Mouse (Mus musculus): ENCODE measurements around the gene BC016579.

The BC016579 gene

GRCm38 (mm10) chr16:45653934-45654332 lies at the start of gene BC016579:
Gene BC016579 (minus strand): TSS chr16:45654068.
- DNase-seq (ENCODE audit: low spot score): no peak

- DNase-seq (ENCODE audit: low spot score): no peak
Measured at GRCm38 (mm10) chr16:45699301-45699700, 45.4 kb upstream of the BC016579 start.

- no peak for DNase-seq (ENCODE audit: low spot score)
Measured at GRCm38 (mm10) chr16:45697996-45698395, 44.1 kb upstream of the BC016579 start.

- DNase-seq (ENCODE audit: low spot score): no peak
Measured at GRCm38 (mm10) chr16:45695445-45696160, 41.7 kb upstream of the BC016579 start.

- no peak for DNase-seq (ENCODE audit: low spot score)
Measured at GRCm38 (mm10) chr16:45693558-45693957, 39.7 kb upstream of the BC016579 start, which contains the start of gene Tmprss7. Gene Tmprss7 (minus strand): TSS chr16:45693658.

- no peak for DNase-seq (ENCODE audit: low spot score)
Measured at GRCm38 (mm10) chr16:45692851-45693250, 39.0 kb upstream of the BC016579 start.

GRCm38 (mm10) chr16:45690178-45690577 lies 36.3 kb upstream of the BC016579 start:
- DNase-seq (ENCODE audit: low spot score): no peak

GRCm38 (mm10) chr16:45686833-45687232 lies 33.0 kb upstream of the BC016579 start:
- no peak for DNase-seq (ENCODE audit: low spot score)

GRCm38 (mm10) chr16:45685295-45685694 lies 31.4 kb upstream of the BC016579 start:
- DNase-seq (ENCODE audit: low spot score): no peak

GRCm38 (mm10) chr16:45684815-45685214 lies 30.9 kb upstream of the BC016579 start:
- DNase-seq (ENCODE audit: low spot score): peak; percentile 59

GRCm38 (mm10) chr16:45676462-45676861 lies 22.6 kb upstream of the BC016579 start:
- no peak for DNase-seq (ENCODE audit: low spot score)

- no peak for DNase-seq (ENCODE audit: low spot score)
Measured at GRCm38 (mm10) chr16:45670005-45670404, 16.1 kb upstream of the BC016579 start.

- DNase-seq (ENCODE audit: low spot score): no peak
Measured at GRCm38 (mm10) chr16:45668178-45668577, 14.3 kb upstream of the BC016579 start.

- no peak for DNase-seq (ENCODE audit: low spot score)
Measured at GRCm38 (mm10) chr16:45666136-45666535, 12.3 kb upstream of the BC016579 start.

- no peak for DNase-seq (ENCODE audit: low spot score)
Measured at GRCm38 (mm10) chr16:45662381-45662780, 8.5 kb upstream of the BC016579 start.

GRCm38 (mm10) chr16:45659596-45659995 lies 5.7 kb upstream of the BC016579 start:
- DNase-seq (ENCODE audit: low spot score): no peak

- no peak for DNase-seq (ENCODE audit: low spot score)
Measured at GRCm38 (mm10) chr16:45658248-45658647, 4.4 kb upstream of the BC016579 start.

GRCm38 (mm10) chr16:45657574-45658159 lies 3.8 kb upstream of the BC016579 start:
- DNase-seq (ENCODE audit: low spot score): no peak

GRCm38 (mm10) chr16:45654465-45654864 lies 597 bp upstream of the BC016579 start:
- DNase-seq (ENCODE audit: low spot score): no peak

GRCm38 (mm10) chr16:45653009-45653933 lies 597 bp downstream of the BC016579 start:
- DNase-seq (ENCODE audit: low spot score): no peak

- no peak for DNase-seq (ENCODE audit: low spot score)
Measured at GRCm38 (mm10) chr16:45651497-45651896, 2.4 kb downstream of the BC016579 start.

- DNase-seq (ENCODE audit: low spot score): no peak
Measured at GRCm38 (mm10) chr16:45644380-45644779, 9.5 kb downstream of the BC016579 start.

GRCm38 (mm10) chr16:45643944-45644343 lies 9.9 kb downstream of the BC016579 start:
- no peak for DNase-seq (ENCODE audit: low spot score)
